Mouse (Mus musculus) adrenal gland, adult 8-10 months (tissue): Measurements from ENCODE around the gene Ccdc34. TPM values are rescaled to one million over a fixed set of nuclear protein-coding genes. Genes with fewer than 3 reads are reported as not detected.
A peak's percentile ranks its signal among the peaks of the same experiment; 100 is the strongest.

ENCODE experiments used
- DNase-seq: peaks from one replicate; pipeline ENCODE4 v3.0.0; 2022
- total RNA-seq, 4 experiments: library from RNA; stranded (reverse); gene quantifications; 2 replicates each; pipeline ENCODE4 v1.2.4; 2022

Gene Ccdc34
- total RNA-seq, 4 experiments from 2014 or later: 5.1 to 10.5 (median 8.9) TPM

DNA sequence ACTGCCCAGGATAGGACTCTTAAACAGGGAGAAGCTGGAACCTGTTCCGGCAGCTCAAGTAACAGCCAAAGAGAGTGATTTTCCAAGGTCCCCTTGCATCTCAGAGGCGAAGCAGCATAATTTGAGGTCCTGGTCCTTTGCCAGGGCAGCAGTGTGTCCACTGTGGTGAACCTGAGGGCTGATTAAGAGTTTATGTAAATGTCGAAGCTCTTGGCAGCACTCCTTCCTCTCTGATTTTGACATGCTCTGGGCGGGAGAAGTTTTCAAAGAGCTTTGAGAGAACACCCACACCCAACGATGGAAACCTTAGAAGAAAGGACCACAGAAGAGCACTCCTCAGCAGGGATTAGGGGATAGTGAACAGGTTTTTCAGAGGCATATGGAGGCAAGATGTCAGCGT is 164.6 kb downstream of the Ccdc34 start:
- no peak for DNase-seq

DNA sequence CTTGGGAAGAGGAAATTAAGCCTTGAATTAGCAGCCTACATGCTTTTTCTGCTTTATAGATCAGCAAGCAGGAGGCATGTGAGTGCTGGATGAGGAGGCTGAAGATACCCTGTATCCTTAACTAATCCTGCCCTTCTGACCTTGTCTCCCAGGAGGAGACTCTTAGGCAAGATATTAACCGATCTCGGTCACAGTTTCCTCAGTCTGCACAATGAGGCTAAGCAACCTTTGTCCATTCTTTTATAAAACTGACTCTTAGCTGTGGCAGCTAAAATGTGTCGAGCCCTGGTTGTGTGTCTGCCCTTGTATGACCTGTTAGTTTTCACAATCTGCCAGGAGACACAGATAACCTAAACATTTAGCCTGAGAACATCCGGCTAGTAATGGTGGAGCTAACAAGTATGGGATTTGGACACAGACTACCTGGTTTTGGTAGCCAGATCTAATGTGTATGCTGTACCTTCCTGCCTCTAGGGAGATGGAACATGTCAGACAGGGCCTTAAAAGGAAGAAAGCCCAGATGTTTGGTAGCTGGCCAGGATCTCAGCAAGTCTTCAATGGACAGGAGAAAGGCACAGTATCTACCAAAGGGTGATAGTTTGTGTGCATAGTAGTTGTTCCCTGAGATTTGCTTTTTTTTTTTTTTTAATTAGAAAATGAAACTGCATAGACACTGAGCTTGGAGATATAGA is 165.3 kb downstream of the Ccdc34 start:
- DNase-seq: no peak

DNA sequence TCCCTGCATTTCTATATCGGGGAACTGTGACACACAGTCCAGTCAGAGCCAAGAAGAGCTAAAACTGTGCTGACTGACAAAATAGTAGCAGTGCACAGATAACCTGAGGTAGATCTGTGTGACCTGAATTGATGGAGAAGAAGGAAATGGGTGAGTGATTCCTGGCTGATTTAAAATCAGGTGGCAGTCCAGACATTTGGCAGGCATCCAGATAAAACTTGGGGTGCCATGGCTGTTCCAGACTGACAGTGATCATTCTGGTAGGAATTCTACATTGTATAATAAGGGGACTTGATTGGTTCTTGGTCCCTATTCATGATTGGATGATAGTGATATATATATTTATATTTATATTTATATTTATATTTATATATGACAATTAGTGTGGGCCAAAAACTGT is 166.5 kb downstream of the Ccdc34 start:
- DNase-seq: no peak

DNA sequence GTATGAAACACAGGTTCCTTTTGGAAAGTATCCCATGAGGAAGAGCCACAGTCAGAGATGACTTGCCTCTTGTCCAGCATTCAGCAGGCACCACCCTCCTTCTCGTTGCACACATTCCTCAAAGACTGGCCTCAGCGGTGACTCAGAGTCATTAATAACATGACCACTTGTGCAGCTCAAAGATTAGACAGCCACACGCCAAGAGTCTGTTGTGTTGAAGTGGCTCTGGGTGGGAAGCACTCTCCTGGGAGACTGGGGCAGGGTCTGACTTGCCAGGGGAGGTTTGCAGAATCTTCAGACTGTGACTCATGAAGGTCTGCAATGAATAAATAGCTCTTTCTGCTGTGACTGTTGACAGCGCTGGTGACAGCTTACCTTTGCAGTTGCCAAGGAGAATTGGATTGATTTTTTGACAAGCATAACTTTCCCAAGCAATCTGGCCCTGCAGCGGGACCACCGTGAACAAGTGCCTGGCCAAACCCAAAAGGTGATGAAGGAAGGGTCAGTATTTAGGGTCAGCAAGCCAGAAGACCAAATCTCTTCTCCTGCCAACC is 168.9 kb downstream of the Ccdc34 start:
- peak; percentile 54 for DNase-seq

DNA sequence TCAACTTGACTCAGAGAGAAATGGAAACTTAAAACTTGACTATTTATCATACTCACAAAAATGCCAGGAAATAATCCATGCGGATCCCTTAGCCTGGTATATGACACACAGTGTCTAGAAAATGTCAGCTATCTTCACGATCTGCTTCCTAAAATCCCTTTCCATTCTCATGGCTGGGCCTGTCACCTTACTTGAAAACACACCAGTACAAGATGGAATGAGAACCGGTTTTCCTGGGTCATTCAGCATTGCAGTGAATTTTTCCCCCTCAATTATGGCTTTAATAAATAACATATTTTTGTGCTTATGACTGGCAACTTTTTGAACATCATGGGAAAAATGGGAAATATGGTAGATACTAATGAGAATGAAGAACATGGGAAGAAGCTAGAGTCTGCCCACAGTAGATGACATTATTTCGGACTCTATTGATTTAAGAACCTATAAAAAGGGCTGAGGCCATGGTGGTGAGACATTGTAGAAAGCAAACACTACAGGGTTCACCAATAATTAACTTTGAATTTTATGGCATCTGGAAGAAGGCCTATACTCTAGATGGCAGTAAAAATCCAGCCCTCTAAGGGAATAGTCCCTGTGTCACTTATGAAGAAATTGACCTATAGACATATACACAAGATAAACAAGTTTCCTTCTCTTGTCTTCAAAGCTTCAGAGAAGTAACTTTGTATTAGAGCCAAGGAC is 171.2 kb downstream of the Ccdc34 start:
- DNase-seq: no peak

DNA sequence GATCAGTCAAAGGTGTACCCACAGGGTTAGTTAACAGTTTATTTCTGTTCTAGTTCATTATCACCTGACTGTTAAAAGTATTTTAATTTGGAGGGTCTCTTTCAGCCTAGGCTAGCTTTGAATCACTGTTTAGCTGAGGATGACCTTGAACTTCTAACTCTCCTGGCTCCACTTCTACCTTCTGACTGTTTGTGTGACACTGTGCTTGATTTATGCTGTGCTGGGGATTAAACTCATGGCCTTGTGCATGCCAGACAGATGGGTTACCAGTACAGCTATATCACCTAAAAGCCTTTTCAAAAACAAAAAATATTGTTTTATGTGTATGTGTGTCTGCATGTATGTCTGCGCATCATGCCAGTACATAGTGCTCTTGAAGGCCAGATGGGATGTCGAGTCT is 172.8 kb downstream of the Ccdc34 start:
- DNase-seq: peak; percentile 58

DNA sequence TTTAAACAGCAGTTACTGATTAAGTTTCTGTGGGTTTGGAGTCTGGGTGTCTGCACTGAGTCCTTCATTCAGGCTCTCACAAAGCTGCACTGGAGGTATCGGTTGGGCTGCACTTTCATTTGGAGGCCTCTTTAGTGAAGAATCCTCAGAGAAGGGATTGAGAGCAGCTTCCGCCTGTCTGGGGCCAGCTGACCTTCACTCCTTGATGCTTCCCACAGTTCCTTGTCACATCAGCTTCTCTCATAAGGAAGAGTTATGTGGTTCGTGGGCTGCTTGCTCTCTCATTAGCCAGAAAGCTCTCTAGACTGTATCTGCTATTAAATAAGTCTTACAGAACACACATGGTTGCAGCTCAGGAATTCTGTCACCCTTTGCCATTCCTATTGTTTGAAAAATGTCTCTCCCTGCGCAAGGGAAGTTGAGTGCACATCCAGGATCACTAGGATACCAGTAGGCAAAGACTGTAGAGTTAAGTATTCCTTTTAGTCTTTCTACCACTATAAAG is 173.6 kb downstream of the Ccdc34 start:
- DNase-seq: no peak

DNA sequence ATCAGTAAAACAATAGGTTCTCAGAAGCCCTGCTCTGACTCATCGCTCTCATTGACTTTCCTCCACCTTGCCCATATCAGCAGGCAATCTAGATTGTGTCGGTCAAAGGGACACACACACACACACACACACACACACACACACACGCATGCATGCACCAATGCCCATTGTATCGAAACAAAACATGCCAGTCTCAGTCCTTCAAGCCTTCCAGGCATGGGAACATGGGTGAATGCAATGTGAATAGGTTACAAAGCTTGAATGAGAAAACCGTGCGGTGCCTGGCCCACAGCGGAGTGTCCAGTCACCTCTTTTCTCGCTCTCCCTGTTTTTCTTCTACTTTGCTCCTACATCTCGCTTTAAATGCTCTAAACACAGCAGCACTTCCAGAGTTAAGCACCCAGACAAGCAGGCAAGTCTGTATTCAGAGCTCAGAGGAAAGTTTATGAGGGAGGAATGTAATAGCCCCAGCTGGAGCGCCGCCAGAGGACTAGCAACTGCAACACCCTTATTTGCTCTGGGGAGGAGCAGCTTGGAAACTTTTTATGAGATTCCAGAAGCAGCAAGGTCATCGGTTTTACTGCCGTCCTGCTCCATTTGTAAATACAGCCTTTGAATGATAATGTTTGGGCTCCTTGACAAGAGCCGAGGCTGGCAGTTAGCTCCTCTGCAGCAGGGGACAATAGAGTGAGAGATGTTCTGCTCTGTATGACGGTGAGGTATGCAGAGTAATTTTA is 174.5 kb downstream of the Ccdc34 start:
- peak; percentile 81 for DNase-seq

DNA sequence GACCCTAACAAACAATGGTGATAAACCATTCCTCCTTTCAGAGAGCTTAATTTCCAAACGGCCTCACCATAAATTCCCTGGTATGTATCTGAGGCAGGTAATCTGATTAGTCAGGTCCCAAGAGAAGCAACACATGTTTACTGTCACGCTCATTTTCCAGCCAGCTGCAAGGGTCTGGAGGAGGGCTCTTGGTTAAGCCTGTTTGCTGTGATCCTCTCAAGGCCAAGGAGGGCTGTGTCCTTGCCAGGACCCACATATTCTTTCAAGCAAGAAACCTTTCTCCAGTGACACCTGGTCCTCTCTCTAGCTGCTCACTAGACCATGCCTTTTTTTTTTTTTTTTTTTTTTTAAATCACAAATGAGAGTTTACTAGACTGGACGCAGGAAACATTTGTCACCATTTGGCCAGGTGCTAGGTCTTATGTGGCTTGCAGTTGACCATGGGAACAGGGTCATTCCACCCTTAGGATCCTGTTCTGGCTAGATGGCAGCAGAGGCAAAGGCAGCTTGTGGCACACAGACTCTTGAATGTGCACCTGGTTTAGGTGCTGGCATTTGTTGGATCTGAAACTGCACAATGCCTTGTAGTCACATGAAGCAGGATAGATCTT is 175.2 kb downstream of the Ccdc34 start:
- DNase-seq: no peak

DNA sequence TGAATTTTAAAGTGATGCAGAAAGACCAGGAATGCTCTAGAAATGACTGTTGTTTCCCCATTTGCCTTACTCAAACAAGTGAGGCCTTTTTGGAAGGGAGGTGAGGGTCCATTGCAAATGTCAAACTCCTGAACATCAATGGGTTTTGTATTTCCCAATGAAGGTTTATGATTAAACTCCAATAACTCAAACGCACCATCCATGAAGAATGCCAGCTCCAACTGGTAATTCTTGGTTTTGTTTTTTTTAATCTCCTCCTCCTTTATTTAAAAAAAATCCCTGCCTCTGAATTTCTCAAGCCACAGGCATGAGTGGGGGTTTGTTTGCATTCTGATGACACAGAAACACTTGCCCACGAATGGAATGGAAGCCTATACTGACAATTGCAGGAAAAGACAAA is 178.9 kb downstream of the Ccdc34 start:
- no peak for DNase-seq

DNA sequence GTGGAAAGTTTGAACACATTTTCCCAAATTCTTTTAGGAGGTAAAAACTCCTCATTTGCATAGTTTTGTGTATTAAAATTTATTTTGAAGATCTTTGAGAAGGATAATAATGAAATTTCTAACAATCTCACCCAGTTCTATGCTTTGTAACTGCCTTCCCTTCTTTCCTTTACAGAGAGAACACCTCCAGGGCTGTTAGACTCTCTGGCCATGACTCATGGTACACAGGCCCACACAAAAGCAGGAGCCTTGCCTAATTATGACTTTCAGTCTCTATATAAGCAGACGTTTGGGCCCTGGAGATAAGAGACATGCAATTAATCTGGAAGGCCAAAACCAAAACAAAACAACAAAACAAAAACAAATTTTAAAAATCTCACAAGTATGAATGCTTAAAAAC is 182.0 kb downstream of the Ccdc34 start:
- DNase-seq: no peak

DNA sequence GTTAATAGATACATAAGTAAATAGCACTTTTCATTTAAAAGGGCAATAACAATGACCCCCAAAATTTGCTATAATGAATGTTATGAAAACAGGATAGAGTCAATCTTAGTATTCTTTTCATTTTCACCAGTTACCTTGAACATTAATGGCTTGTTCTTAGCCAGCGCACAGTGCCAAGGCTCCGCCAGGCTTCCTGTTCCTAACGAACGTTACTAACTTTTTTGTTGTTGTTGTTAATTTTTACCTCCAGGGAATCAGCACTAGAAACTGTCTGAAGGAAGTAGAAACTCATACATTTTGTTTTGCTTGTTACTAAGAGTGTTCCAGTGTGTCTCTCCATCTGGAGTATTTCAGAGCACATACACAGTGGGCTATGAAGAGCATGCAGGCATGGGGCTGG is 184.2 kb downstream of the Ccdc34 start:
- DNase-seq: no peak

DNA sequence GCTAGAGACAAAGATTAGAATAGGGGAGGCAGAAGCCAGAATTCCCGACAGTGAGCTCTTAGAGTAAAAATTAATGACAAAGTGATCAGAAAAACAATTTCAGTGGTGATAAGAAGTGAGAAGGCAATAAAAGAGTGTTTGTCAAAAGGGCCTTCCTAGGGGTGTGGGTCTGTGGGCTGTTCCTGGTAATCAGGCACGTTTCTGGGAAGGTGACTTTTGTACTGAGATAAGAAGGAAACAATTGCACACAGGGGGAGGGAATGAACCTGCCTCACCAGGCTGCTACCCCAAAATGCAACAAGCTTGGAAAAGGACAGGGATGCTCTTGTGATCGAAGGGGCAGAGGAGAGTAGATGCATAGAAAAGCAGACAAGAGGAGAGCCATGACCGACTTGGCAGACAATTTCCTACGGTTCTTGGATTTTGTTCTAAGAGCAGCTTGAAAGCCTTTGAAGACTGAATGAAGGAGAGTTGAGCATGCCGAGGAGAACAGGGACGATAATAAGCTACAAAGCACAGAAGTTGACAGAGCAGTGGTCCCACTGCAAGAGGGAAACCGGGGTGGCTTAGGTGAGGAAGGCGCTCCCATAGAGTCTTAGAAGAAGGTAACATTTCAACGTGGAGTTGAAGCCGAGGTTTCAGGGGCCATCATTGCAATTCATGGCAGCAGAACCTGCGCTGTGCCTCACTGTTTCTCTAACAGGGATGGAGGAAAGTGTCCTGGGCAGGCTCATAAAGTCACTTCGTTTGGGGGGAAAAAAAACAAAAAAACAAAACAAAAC is 185.3 kb downstream of the Ccdc34 start:
- DNase-seq: no peak

DNA sequence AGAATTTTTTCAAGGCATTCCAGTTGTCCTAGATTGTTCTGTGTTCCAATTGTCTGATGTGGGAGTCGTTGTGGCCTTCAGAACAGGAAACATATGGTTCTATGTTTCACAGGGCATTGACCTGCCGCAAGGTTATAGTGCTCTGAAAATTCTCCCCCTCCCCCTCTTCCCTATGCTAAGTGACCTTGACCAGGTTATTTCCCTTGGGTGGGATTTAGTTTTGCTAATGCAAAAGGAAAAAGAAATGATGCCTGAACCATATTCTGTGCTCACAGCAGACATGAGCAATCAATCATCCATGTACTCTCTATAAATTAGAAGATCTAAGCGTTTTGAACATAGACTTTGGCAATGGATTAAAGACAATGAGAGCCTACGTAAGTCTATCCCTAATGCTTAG is 186.6 kb downstream of the Ccdc34 start:
- DNase-seq: no peak

DNA sequence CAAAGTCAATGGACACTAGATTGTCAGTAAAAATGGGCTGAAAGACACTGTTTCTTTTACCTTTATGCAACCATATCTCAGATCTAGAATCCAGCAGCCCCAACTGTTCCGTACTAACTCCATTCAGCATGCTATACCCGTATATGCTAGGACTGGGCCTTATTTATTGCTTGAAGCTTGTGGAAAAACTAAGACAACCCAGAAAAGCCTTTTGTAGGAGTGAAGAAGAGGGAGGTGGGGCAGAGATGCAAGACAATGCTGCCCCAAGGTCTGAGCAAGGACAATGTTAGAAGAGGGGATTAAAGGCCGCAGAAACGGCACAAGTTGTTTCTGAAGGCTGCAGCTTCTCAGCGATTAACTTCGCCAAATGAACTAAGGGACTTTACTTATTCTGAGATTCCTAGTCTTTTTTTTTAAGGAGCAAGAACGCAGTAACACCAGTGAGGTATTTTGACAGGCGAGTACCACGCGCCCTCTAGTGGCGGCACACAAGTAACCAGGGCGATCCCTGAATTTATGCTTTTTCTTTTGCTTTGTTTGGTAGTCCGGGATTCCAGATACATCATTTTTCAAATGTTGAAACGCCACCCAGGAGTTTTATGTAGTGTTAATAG is 187.2 kb downstream of the Ccdc34 start:
- peak; percentile 49 for DNase-seq

DNA sequence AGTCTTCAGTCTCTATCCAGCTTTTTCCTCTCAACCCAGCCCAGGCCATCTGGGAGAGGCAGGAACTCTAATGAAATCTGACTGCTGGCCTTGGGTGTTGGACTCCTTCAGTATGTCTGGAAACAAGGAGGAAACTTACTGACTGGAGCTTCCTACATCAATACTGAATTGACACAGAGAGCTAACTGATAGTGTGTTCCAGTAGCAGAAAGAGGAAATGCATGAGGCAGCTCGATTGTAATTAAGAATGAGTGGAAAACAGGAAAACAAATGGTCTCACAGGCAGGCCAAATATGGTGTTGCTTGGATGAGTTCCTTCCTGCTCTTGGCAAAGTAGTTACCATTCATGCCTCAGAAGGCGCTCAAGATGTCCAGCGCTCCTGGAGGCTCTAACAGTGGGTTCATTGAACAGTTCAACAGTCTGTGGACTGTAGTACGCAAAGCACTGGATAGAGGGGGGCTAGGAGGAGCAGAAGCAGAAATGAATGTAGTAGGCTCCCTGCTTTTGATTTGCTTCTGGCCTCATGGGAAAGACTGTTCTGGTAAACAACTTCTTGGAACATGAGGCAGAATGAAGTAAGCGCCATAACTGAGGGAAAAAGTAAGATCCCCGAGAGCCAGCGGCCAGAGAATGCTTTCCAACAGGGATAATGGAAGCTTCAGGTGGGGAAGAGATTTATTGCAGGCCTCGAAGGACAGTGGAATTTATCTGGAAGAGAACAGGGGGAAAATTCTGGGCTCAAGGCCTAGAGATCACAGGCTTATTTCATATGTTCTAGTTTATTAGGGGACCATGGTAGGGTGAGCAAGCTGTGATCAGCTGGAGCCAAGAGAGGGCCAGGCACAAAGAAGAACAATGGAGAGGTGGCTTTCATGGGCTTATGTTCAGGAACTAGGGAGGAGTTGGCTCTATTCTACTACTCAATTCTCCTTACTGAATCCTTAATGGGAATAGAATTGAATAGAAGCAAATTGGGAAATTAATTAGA is 193.2 kb downstream of the Ccdc34 start:
- no peak for DNase-seq

DNA sequence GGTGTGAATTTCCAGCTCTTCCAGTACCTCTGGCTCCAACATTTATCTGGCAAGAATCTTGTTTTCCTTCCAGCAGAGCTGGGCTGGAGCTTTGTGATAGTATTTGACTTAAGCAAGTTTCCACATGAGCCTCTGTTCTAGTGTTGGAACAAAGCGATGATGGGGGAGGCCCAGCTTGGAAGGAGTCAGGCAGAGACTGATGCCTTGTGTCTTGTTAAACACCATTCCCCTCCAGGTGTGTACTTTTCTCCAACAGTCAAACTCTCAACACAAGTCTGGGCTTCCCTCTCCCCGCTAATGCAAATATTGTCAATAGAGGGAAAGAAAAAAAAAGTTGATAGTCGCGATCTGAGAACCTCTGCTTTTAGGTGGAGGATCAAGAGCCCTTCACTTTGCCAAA is 196.7 kb downstream of the Ccdc34 start:
- no peak for DNase-seq

DNA sequence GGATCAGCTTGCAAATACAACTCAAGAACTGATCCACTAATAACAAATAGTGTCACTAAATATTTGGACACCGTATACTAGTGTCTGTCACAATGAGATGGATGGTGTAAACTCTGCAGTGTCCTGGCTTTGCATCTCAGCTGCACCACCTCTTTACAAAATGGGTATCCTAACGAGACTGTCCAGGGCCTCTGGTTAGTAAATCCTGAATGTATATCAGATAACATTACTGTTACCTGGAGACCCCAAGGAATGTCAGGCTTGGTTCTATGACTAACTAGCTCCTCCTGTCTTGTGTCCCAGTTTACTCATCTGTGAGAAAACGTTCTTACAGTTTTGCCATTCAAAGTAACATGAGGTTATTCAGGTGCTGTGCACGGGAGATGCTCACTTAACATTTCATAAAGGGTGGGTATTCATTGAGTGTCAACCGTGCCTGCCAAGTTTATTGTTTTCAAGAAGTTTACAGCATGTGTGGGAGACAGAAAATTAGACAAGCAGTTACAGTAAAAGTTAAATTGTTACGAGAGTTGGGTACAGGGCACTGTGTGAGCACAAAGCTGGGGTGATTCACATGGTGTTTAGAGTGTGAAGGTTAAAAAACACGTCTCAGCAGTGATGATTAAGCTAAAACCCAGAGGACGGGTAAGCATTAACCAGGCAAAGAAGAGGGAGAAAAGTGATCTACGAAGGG is 197.5 kb downstream of the Ccdc34 start:
- DNase-seq: no peak

DNA sequence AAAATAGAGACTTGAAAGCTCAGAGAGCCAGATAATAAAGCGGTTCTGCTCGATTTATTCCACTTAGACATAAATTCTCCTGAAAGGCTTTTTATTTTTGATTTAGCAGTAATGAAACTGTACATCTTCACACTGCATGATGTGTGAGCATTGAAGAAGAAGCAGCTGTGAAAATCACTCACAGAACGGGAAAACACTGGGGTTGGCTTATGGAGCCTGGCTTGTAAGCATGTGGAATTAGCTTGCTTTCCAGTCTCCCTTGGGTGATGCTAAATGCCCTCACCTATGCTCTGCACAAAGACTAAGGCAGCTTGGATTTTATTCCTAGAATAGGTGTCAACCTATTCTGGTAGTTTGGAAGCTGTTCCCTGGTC is 198.1 kb downstream of the Ccdc34 start:
- DNase-seq: no peak

DNA sequence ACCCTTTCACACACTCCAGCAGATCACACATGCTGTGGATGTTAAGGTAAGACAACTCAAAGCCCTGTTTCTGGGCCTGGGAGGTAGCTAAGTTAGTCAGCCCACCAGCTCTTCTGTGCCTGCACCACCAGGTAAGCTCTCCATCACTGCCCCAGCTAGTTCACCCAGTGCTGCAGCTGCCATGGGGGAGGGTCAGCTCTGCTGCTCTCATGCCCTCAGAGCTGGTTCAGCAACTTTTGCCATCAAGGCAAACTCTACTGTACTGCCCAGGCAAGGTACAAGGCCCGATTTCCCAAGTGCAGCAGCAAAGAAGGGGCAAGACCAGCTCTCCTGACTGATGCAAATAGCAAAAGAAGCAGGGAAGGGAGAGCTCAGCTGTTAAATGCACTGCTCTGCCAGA is 202.9 kb downstream of the Ccdc34 start:
- no peak for DNase-seq
